Mouse (Mus musculus) neutrophil, adult 65 days (primary cell): ENCODE data around the gene Ubxn1. TPM values are rescaled to one million over a fixed set of nuclear protein-coding genes. Genes with fewer than 3 reads are reported as not detected.

Source experiments
- total RNA-seq: library from RNA; stranded (reverse); gene quantifications from 2 replicates; pipeline ENCODE4 v1.2.4, GENCODE M21; 2023

Gene Ubxn1
- 89.2 and 93.8 TPM in 2 replicates for total RNA-seq

DNA sequence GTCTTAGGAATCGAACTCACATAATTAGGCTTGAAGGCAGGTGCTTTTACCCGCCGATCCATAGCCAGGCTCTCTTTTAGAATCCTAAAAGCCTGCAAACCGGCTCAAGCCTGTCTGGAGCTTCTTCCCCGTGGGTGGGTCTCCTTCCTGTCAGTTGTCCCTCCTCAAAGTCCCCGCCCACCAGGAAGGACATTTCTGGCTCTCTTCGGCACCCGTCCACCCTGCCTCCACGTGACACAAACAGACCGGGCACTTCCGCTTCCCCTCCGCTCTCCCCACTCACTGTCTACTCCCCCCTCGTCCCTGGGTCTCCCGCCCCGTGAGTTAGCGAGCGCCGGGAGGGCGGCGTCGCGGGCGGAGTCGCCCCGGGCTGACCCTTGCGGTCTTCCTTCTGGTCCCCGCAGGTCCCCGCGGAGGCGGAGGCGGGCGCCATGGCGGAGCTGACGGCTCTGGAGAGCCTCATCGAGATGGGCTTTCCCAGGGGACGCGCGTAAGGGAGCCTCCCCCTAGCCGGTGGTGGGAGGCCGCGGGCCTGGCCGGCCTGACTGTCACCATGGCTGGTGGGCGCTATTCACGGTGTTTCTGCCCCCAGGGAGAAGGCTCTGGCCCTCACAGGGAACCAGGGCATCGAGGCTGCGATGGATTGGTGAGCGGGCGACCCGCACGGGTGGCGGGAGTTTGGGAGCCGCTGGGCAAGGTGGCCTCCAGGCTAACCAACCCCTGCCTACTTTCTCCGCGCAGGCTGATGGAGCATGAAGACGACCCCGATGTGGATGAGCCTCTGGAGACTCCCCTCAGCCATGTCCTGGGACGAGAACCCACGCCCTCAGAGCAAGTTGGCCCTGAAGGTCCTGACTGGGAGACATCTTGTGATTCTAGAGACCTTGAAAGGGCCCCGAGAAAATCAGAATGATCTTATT lies at the start of gene Ubxn1:
TSS of gene Ubxn1 (plus strand) at position 230 of the 920 bp plus-strand sequence.

GRCm38 (mm10) chr19:8829660-8830059 lies 41.6 kb upstream of the Ubxn1 start, which contains the start of gene AC129217.1:
AC129217.1 (plus strand) TSS chr19:8829773.

GRCm38 (mm10) chr19:8837251-8837791 lies 34.0 kb upstream of the Ubxn1 start, which contains the start of gene Bscl2:
Bscl2 (plus strand) TSS chr19:8837467.

GRCm38 (mm10) chr19:8839103-8839907 lies 32.0 kb upstream of the Ubxn1 start, which contains the start of gene Gng3:
Gng3 (minus strand) TSS chr19:8839194.

DNA sequence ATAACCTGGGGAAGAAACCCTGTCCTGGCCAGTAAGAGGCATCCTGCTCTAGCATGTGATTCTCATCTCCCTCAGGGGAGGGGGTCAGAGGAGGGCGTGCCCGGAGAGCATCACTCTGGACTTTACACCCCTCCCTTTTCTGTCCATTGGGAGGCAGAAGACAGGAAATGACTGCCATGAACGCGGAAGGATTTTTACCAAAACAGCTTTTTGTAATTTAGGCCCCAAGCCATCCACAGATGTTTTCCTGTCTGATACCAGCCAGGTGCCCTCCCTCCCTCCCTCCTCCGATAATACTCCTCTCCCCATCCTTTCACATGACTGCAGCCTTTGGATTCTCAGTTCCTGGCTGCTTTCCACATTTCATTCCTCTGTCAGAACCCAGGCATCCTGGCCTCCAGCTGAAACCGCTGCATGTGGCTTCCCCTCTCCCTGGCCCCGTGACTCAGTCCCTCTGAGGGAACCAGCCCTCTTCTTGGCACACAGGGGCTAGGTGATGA lies 20.8 kb upstream of the Ubxn1 start, which contains the start of gene Lrrn4cl:
TSS of gene Lrrn4cl (plus strand) at position 367 of the 500 bp plus-strand sequence.

DNA sequence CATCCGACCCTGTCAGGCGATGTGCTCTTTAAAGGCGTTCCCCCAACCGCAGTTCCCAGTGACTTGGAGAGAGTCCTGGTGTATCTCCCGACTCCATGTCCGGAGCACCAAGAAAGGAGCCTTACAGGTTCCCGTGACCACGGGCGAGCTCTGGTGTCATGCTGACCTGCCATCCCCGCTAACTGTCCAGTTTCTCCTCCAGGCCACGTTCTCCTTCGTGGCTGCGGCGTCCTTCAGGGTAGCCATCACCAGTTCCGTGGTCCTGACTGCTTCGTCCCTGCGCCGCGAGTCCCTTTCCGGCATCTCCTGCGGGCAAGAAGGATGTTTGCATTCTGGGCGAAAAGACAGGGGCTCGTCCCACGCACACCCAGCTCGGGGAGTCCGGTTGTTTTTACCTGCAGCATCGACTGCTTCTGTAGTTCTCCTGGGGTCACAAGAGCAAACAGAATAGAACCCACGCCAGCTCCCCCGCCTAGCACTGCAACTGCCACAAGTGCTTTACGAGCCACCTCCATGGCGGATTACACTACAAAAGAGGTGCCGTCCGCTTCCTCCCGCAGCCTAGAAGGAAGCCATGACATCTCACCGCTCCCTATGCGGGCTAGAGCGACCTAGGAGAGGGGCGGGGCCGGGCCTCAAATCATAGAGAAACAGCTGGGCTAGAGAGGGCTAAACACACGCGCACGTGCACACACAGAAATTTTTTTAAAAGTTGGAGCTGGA lies 9.2 kb downstream of the Ubxn1 start, which contains the start of gene Uqcc3:
TSS of gene Uqcc3 (minus strand) at position 613 of the 723 bp plus-strand sequence.

GRCm38 (mm10) chr19:8883616-8884015 lies 12.3 kb downstream of the Ubxn1 start, which contains the start of the genes Lbhd1 and Gm49403:
Lbhd1 (plus strand) TSS chr19:8883732.
Gm49403 (plus strand) TSS chr19:8883930.

GRCm38 (mm10) chr19:8888511-8889385 lies 17.5 kb downstream of the Ubxn1 start, which contains the start of the genes 1810009A15Rik and Gm49416:
1810009A15Rik (plus strand) TSS chr19:8888853.
Gm49416 (plus strand) TSS chr19:8888926.

GRCm38 (mm10) chr19:8892829-8893766 lies 21.8 kb downstream of the Ubxn1 start, which contains the start of gene Ints5:
Ints5 (plus strand) TSS chr19:8893005.

GRCm38 (mm10) chr19:8897865-8898495 lies 26.7 kb downstream of the Ubxn1 start, which contains the start of gene Ganab:
Ganab (plus strand) TSS chr19:8898071.

GRCm38 (mm10) chr19:8920073-8920736 lies 48.9 kb downstream of the Ubxn1 start, which contains the start of gene B3gat3:
B3gat3 (plus strand) TSS chr19:8920374.

Other genes starting within 250 kb of the Ubxn1 start
- gene Chrm1, start 207.7 kb upstream of the Ubxn1 start, total RNA-seq, result 0.19 and 0.43 TPM in 2 replicates
- 158 and 184 TPM in 2 replicates for gene Slc3a2, start 148.1 kb upstream of the Ubxn1 start, total RNA-seq
- gene Wdr74, start 135.7 kb upstream of the Ubxn1 start, total RNA-seq, result 22.0 TPM in 2 replicates
- 1.00 and 1.5 TPM in 2 replicates for gene 1700092M07Rik, start 130.8 kb upstream of the Ubxn1 start, total RNA-seq
- 173 and 212 TPM in 2 replicates for gene Stx5a, start 130.1 kb upstream of the Ubxn1 start, total RNA-seq
- 146 and 190 TPM in 2 replicates for gene Nxf1, start 114.4 kb upstream of the Ubxn1 start, total RNA-seq
- gene Tmem223, start 100.5 kb upstream of the Ubxn1 start, total RNA-seq, result 20.3 and 22.0 TPM in 2 replicates
- gene Tmem179b, start 97.0 kb upstream of the Ubxn1 start, total RNA-seq, result 52.4 and 65.2 TPM in 2 replicates
- 7.5 and 8.2 TPM in 2 replicates for gene Taf6l, start 85.1 kb upstream of the Ubxn1 start, total RNA-seq
- gene Polr2g, start 72.9 kb upstream of the Ubxn1 start, total RNA-seq, result 36.0 and 36.7 TPM in 2 replicates
- 0.52 and 0.76 TPM in 2 replicates for gene Zbtb3, start 68.9 kb upstream of the Ubxn1 start, total RNA-seq
- gene Ttc9c, start 52.2 kb upstream of the Ubxn1 start, total RNA-seq, result 16.9 and 18.9 TPM in 2 replicates
- 86.0 and 118 TPM in 2 replicates for gene Hnrnpul2, start 51.5 kb upstream of the Ubxn1 start, total RNA-seq
- 1.4 TPM in 1 of 2 replicates, not detected in the other for gene AC129217.1, start 41.7 kb upstream of the Ubxn1 start, total RNA-seq
- gene Bscl2, start 34.0 kb upstream of the Ubxn1 start, total RNA-seq, result 43.3 and 49.7 TPM in 2 replicates
- gene Gng3, start 32.3 kb upstream of the Ubxn1 start, total RNA-seq, result not detected in 2 replicates
- 0.27 and 0.57 TPM in 2 replicates for gene Lrrn4cl, start 20.7 kb upstream of the Ubxn1 start, total RNA-seq
- gene Uqcc3, start 9.4 kb downstream of the Ubxn1 start, total RNA-seq, result 15.4 and 22.1 TPM in 2 replicates
- gene Lbhd1, start 12.2 kb downstream of the Ubxn1 start, total RNA-seq, result 1.8 and 10.2 TPM in 2 replicates
- gene Gm49403, start 12.4 kb downstream of the Ubxn1 start, total RNA-seq, result not detected in 2 replicates
- gene 1810009A15Rik, start 17.4 kb downstream of the Ubxn1 start, total RNA-seq, result 15.3 and 21.7 TPM in 2 replicates
- 6.5 TPM in 1 of 2 replicates, not detected in the other for gene Gm49416, start 17.4 kb downstream of the Ubxn1 start, total RNA-seq
- 9.3 and 11.1 TPM in 2 replicates for gene Ints5, start 21.5 kb downstream of the Ubxn1 start, total RNA-seq
- 76.0 and 93.0 TPM in 2 replicates for gene Ganab, start 26.6 kb downstream of the Ubxn1 start, total RNA-seq
- 29.7 and 35.6 TPM in 2 replicates for gene B3gat3, start 48.9 kb downstream of the Ubxn1 start, total RNA-seq
- gene Rom1, start 57.9 kb downstream of the Ubxn1 start, total RNA-seq, result 1.5 and 2.1 TPM in 2 replicates
- gene Eml3, start 58.1 kb downstream of the Ubxn1 start, total RNA-seq, result 43.3 and 54.8 TPM in 2 replicates
- 109 and 121 TPM in 2 replicates for gene Mta2, start 70.4 kb downstream of the Ubxn1 start, total RNA-seq
- gene Tut1, start 82.4 kb downstream of the Ubxn1 start, total RNA-seq, result 6.5 and 12.9 TPM in 2 replicates
- gene Eef1g, start 95.5 kb downstream of the Ubxn1 start, total RNA-seq, result 85.1 and 106 TPM in 2 replicates
- 367 and 445 TPM in 2 replicates for gene Ahnak, start 117.8 kb downstream of the Ubxn1 start, total RNA-seq
- not detected in 2 replicates for gene Scgb1a1, start 216.5 kb downstream of the Ubxn1 start, total RNA-seq